Mouse (Mus musculus): ENCODE measurements around the gene Arnt2. TPM values are rescaled to one million over a fixed set of nuclear protein-coding genes. Genes with fewer than 3 reads are reported as not detected.
A peak's percentile ranks its signal among the peaks of the same experiment; 100 is the strongest.

The Arnt2 gene
- polyA plus RNA-seq, 1 experiment from 2014 or later = 1.9 TPM

DNA sequence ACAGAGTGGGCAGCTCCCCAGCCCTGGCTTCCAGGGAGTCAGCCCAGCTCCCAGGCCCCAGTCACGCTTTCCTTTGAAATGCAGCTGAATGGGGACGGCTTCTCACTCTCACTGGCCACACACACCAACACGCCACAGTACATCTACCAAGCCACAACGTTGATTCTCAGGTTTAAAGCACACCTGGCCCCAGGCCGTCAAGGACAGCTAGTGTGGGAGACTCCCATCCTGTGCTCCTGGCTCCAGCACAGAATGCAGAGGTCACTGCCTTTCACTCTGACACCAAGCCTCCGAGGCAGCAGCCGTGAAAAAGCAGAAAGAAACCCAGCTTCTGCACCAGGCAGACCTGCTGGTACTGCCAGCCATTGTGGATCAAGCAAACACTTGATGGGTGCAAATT, 160.6 kb downstream of the Arnt2 start:
- WGBS = 61% methylated on average over 7 of the region's 7 CpGs
- H3K4me1 ChIP-seq (ENCODE audit: control insufficient read depth, insufficient read depth, low read length) = peaks cover 18% of the 10 kb centered on the region
- H3K4me2 ChIP-seq (ENCODE audit: low read depth, low read length) = no peak overlapping the region
- no peak overlapping the region for H3K9ac ChIP-seq (ENCODE audit: low read depth, low read length)
- no peak for ATAC-seq
- H3K36me3 ChIP-seq (ENCODE audit: control insufficient read depth, insufficient read depth, low read length) = no peaks in the 10 kb centered on the region
- no peak overlapping the region for H3K27ac ChIP-seq (ENCODE audit: low read length)
- no peaks in the 10 kb centered on the region for H3K27me3 ChIP-seq (replicated peaks; ENCODE audit: control insufficient read depth, insufficient read depth, low read length)
- H3K9me3 ChIP-seq (ENCODE audit: control insufficient read depth, low read length) = no peaks in the 10 kb centered on the region
- H3K4me3 ChIP-seq (ENCODE audit: low read length) = no peak overlapping the region

DNA sequence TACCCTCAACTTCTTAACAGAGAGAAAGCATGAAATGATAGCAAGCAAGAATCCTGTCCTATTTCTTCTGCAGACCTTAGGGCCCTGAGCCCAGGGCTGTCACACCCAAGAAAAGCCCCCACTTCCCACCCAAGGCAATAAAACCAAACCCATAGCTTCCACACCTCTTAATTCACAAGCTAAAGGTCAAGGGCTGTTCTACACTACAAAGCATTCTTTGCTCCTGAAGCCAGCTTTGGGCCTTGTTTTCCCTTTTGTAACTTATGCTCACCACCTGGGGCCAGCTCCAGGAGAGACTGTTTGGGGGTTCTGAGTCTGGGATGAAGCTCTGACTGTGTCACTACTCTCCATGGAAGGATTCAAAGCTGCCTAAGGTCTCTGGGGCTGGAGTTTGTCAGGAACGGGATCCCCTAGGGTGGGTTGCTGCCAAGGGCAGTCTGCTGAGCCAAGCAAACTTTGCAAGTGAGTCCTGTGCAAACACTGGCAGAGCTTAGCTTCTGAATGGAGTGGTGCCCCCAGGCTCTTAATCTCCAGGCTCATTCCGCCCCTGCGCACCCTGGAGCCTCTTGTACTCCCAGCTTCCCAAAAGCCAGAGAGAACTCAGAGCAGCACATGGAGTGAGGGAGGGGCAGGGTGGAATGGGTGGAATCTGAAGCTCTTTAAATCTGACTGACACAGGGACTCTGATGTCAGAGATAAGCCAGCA, 161.9 kb downstream of the Arnt2 start:
- peak; percentile 54 for ATAC-seq
- 35% methylated on average over 3 of the region's 3 CpGs for WGBS
- no peak overlapping the region for H3K9ac ChIP-seq (ENCODE audit: low read depth, low read length)

DNA sequence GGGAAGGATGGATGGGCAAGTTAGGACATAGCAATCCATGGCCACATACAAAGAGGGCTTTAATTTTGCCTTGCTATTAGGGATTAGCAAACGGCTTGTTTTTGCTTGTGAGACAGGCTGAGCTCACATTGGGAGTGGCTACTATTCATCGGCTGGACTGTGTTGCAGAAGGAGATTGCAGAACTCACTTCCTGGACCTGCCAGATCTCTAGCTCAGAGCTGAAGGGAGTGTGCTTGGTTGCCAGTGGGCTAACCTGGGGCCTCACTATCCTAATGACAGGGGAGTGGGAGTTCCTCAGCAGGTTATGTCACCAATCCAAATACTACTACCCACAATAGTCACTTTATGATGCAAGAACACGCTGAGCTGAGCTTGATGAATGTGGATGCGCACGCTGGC, 163.1 kb downstream of the Arnt2 start:
- Histone ChIP-seq H3K27me3 (replicated peaks; ENCODE audit: control insufficient read depth, insufficient read depth, low read length) (no peaks in the 10 kb centered on the region), H3K4me3 (ENCODE audit: low read length) (no peak overlapping the region), H3K9ac (ENCODE audit: low read depth, low read length) (no peak overlapping the region), H3K4me1 (ENCODE audit: control insufficient read depth, insufficient read depth, low read length) (peaks cover 24% of the 10 kb centered on the region), H3K27ac (ENCODE audit: low read length) (no peak overlapping the region), H3K36me3 (ENCODE audit: control insufficient read depth, insufficient read depth, low read length) (no peaks in the 10 kb centered on the region), H3K4me2 (ENCODE audit: low read depth, low read length) (no peak overlapping the region), H3K9me3 (ENCODE audit: control insufficient read depth, low read length) (no peaks in the 10 kb centered on the region)
- 65% methylated on average over 5 of the region's 5 CpGs for WGBS
- ATAC-seq = peak; percentile 45

More for the DNA sequence above, 161.9 kb downstream of the Arnt2 start:
- Histone ChIP-seq H3K27ac (ENCODE audit: low read length) (peak overlapping the region; percentile 38; the same call in 1 of the 2 replicates), H3K27me3 (replicated peaks; ENCODE audit: control insufficient read depth, insufficient read depth, low read length) (no peaks in the 10 kb centered on the region), H3K36me3 (ENCODE audit: control insufficient read depth, insufficient read depth, low read length) (no peaks in the 10 kb centered on the region), H3K4me1 (ENCODE audit: control insufficient read depth, insufficient read depth, low read length) (peaks cover 19% of the 10 kb centered on the region), H3K4me3 (ENCODE audit: low read length) (no peak overlapping the region), H3K4me2 (ENCODE audit: low read depth, low read length) (no peak overlapping the region), H3K9me3 (ENCODE audit: control insufficient read depth, low read length) (no peaks in the 10 kb centered on the region)

DNA sequence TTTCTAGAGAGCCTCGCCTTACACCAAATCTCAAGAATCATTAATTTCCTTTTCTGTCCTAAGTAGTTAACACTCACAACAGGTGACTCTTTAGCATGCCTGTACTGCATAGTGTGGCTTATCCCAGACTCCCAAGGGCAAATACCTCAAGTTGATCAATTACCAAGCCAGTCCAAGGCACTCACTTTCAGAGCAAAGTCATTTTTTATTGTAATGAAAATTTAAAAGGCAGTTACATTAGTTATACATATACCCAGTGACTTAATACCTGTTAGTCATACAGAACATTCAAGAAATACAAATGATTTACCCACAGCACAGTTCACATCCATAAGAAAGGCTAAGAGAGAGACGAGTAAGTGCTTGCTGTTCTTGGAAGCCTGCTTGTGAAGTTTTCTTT, 163.9 kb downstream of the Arnt2 start:
- H3K4me3 ChIP-seq (ENCODE audit: low read length) = no peak overlapping the region
- H3K9me3 ChIP-seq (ENCODE audit: control insufficient read depth, low read length) = no peaks in the 10 kb centered on the region
- H3K4me1 ChIP-seq (ENCODE audit: control insufficient read depth, insufficient read depth, low read length) = peaks cover 24% of the 10 kb centered on the region
- 67% methylated on average over 2 of the region's 2 CpGs for WGBS
- no peak overlapping the region for H3K4me2 ChIP-seq (ENCODE audit: low read depth, low read length)
- no peaks in the 10 kb centered on the region for H3K36me3 ChIP-seq (ENCODE audit: control insufficient read depth, insufficient read depth, low read length)
- no peaks in the 10 kb centered on the region for H3K27me3 ChIP-seq (replicated peaks; ENCODE audit: control insufficient read depth, insufficient read depth, low read length)
- H3K27ac ChIP-seq (ENCODE audit: low read length) = no peak overlapping the region
- no peak overlapping the region for H3K9ac ChIP-seq (ENCODE audit: low read depth, low read length)
- ATAC-seq = peak; percentile 49; the same call in 1 of the 2 replicates

DNA sequence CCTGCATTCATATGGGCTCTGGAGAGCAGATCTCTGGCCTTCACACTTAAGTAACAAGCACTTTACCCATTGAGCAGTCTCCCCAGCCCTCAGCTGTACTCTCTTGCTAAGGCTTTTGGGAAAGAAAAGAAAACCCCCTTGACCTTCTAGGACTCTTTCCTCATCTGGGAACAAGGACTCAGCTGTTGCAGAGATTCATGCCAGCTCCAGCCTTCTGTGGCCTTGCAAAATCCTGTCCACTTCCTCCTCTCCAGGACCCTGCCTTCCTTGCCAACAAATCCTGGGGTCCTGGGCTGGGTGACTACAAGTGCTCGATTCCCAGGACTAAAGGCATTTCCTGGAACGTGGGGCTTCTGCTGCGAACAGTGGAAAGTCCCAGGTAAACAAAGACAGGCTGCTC, 169.6 kb downstream of the Arnt2 start:
- ATAC-seq = 0 out of 2 replicates have a peak, but pooled peaks have one; percentile 18

DNA sequence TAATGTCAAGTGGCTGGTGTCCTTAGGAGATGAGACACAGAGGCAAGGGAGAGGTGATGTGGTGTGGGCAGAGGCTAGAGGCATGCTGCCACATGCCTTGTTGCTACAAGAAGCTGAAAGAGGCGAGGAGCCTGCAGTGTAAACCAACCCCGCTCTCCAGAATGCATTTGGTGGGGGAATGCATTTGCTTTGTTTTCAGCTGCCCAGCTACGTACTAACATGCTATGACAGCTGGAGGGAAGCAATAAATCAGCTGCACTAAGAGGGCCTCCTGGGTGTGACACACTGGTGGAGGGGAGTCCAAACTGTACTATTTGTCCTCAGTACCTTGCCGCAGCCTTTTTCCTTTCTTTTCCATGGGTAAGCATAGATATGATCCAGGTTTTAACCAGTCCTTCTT, 172.3 kb downstream of the Arnt2 start:
- Histone ChIP-seq H3K36me3 (ENCODE audit: control insufficient read depth, insufficient read depth, low read length) (no peaks in the 10 kb centered on the region), H3K4me2 (ENCODE audit: low read depth, low read length) (no peak overlapping the region), H3K27ac (ENCODE audit: low read length) (no peak overlapping the region), H3K27me3 (replicated peaks; ENCODE audit: control insufficient read depth, insufficient read depth, low read length) (no peaks in the 10 kb centered on the region), H3K4me1 (ENCODE audit: control insufficient read depth, insufficient read depth, low read length) (peaks cover 8% of the 10 kb centered on the region), H3K9ac (ENCODE audit: low read depth, low read length) (no peak overlapping the region), H3K4me3 (ENCODE audit: low read length) (no peak overlapping the region), H3K9me3 (ENCODE audit: control insufficient read depth, low read length) (no peaks in the 10 kb centered on the region)
- WGBS = 27% methylated on average over 4 of the region's 4 CpGs
- peak; percentile 71 for ATAC-seq

More for the DNA sequence above, 169.6 kb downstream of the Arnt2 start:
- H3K9ac ChIP-seq (ENCODE audit: low read depth, low read length) = no peak overlapping the region
- peaks cover 13% of the 10 kb centered on the region for H3K4me1 ChIP-seq (ENCODE audit: control insufficient read depth, insufficient read depth, low read length)
- H3K27me3 ChIP-seq (replicated peaks; ENCODE audit: control insufficient read depth, insufficient read depth, low read length) = no peaks in the 10 kb centered on the region
- peak overlapping the region; percentile 25; the same call in 1 of the 2 replicates for H3K27ac ChIP-seq (ENCODE audit: low read length)
- H3K4me2 ChIP-seq (ENCODE audit: low read depth, low read length) = no peak overlapping the region
- no peaks in the 10 kb centered on the region for H3K36me3 ChIP-seq (ENCODE audit: control insufficient read depth, insufficient read depth, low read length)
- 19% methylated on average over 3 of the region's 3 CpGs for WGBS
- no peaks in the 10 kb centered on the region for H3K9me3 ChIP-seq (ENCODE audit: control insufficient read depth, low read length)
- H3K4me3 ChIP-seq (ENCODE audit: low read length) = no peak overlapping the region

DNA sequence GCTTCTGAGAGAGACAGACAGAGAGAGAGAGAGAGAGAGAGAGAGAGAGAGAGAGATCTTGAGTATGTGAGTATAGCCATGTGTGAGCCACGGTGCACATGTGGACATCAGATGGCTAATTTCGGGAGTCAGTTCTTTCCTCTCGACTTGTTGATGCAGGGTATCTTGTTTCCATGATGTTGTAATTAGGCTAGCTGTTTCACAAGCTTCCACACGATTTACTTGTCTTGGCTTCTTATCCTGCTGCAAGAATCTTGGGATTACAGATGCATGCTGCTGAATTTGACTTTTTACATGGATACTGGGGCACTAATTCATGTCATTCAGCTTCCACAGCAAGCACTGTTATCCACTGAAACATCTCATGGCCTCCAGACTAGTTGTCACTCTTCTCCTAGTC, 178.6 kb downstream of the Arnt2 start:
- Histone ChIP-seq H3K27ac (ENCODE audit: low read length) (no peak overlapping the region), H3K27me3 (replicated peaks; ENCODE audit: control insufficient read depth, insufficient read depth, low read length) (no peaks in the 10 kb centered on the region), H3K4me1 (ENCODE audit: control insufficient read depth, insufficient read depth, low read length) (peaks cover 3% of the 10 kb centered on the region; the same call in 1 of the 2 replicates), H3K4me3 (ENCODE audit: low read length) (no peak overlapping the region), H3K36me3 (ENCODE audit: control insufficient read depth, insufficient read depth, low read length) (no peaks in the 10 kb centered on the region), H3K4me2 (ENCODE audit: low read depth, low read length) (no peak overlapping the region), H3K9me3 (ENCODE audit: control insufficient read depth, low read length) (no peaks in the 10 kb centered on the region), H3K9ac (ENCODE audit: low read depth, low read length) (no peak overlapping the region)
- 74% methylated on average over 4 of the region's 4 CpGs for WGBS
- ATAC-seq = no peak

DNA sequence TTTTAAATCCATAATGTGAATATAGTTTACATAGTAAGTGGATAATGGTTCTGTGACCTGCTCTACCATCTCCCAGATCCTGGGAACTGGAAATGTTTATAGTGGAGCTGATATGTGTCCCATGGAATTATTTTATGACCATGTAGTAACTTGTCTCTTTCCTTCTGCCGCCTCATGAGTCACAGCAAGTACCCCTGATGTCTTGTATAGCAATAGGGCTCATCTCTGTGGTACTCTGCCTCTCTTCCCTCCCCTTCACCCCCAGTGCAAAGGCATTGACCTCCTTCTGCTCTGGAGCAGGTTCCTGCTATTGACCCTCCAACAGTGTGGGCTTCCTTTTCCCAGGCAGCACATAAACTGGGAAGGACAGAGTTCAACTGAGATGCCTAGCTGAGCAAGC, 182.3 kb downstream of the Arnt2 start:
- 53% methylated on average over 1 of the region's 1 CpGs for WGBS
- Histone ChIP-seq H3K9ac (ENCODE audit: low read depth, low read length) (no peak overlapping the region), H3K36me3 (ENCODE audit: control insufficient read depth, insufficient read depth, low read length) (no peaks in the 10 kb centered on the region), H3K27me3 (replicated peaks; ENCODE audit: control insufficient read depth, insufficient read depth, low read length) (no peaks in the 10 kb centered on the region), H3K27ac (ENCODE audit: low read length) (peak overlapping the region; percentile 35; the same call in 1 of the 2 replicates), H3K4me2 (ENCODE audit: low read depth, low read length) (no peak overlapping the region), H3K4me1 (ENCODE audit: control insufficient read depth, insufficient read depth, low read length) (peaks cover 3% of the 10 kb centered on the region; the same call in 1 of the 2 replicates), H3K9me3 (ENCODE audit: control insufficient read depth, low read length) (no peaks in the 10 kb centered on the region), H3K4me3 (ENCODE audit: low read length) (no peak overlapping the region)
- ATAC-seq = peak; percentile 77

DNA sequence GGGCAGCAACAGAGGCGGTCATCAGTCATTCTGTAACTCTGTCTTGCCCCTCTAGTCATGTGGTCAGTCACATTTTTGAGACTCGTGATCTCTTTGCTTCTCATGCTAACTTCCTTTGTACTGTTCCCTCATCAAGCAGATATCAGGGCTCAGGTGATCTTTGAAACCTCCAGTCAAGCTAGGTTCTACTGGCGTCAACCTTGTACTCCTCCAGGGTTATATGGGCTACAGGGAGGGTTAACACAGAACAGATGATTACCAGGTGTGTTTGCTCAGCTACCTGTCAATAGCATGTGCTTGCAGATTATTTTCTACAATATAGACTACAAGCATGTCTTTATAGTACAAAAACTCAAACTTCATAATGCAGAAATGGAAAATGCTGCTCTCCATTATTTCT, 183.1 kb downstream of the Arnt2 start:
- Histone ChIP-seq H3K4me1 (ENCODE audit: control insufficient read depth, insufficient read depth, low read length) (peaks cover 3% of the 10 kb centered on the region; the same call in 1 of the 2 replicates), H3K27ac (ENCODE audit: low read length) (no peak overlapping the region; the same call in 1 of the 2 replicates), H3K36me3 (ENCODE audit: control insufficient read depth, insufficient read depth, low read length) (no peaks in the 10 kb centered on the region), H3K27me3 (replicated peaks; ENCODE audit: control insufficient read depth, insufficient read depth, low read length) (no peaks in the 10 kb centered on the region), H3K4me3 (ENCODE audit: low read length) (no peak overlapping the region), H3K9ac (ENCODE audit: low read depth, low read length) (no peak overlapping the region), H3K9me3 (ENCODE audit: control insufficient read depth, low read length) (no peaks in the 10 kb centered on the region), H3K4me2 (ENCODE audit: low read depth, low read length) (no peak overlapping the region)
- peak; percentile 93 for ATAC-seq
- WGBS = 75% methylated on average over 3 of the region's 3 CpGs

Data from intestine, embryonic 16.5 days (tissue).